Mouse (Mus musculus): ENCODE measurements around the gene Esr1. TPM values are rescaled to one million over a fixed set of nuclear protein-coding genes. Genes with fewer than 3 reads are reported as not detected.
"Not testable (repeated sequence)": the region's sequence is repeated elsewhere in the genome, so short reads cannot be mapped to it uniquely, and the experiment has no call there.

Esr1 gene
- polyA plus RNA-seq, 1 experiment = 5.7 TPM

GRCm38 (mm10) chr10:4604527-4605209, 6.7 kb upstream of the Esr1 start:
- Histone ChIP-seq H3K27ac (ENCODE audit: control insufficient read depth, insufficient read depth, low read depth, low read length, poor library complexity) (no peak overlapping the region), H3K4me3 (replicated peaks; ENCODE audit: control insufficient read depth, low read depth, low read length) (no peak overlapping the region), H3K4me1 (ENCODE audit: control insufficient read depth, insufficient read depth, low read length) (no peaks in the 10 kb centered on the region)
- TF ChIP-seq CTCF (IDR thresholded peaks at IDR 0.05; ENCODE audit: control insufficient read depth, insufficient read depth, low read length) = no peak
- 45% methylated on average over 4 of the region's 4 CpGs for WGBS

GRCm38 (mm10) chr10:4610234-4610633, 1.2 kb upstream of the Esr1 start:
- Histone ChIP-seq H3K27ac (ENCODE audit: control insufficient read depth, insufficient read depth, low read depth, low read length, poor library complexity) (no peak overlapping the region), H3K4me1 (ENCODE audit: control insufficient read depth, insufficient read depth, low read length) (no peaks in the 10 kb centered on the region), H3K4me3 (replicated peaks; ENCODE audit: control insufficient read depth, low read depth, low read length) (no peak overlapping the region)
- WGBS = 70% methylated on average over 2 of the region's 2 CpGs
- no peak for TF ChIP-seq POLR2A (IDR thresholded peaks at IDR 0.05; ENCODE audit: borderline replicate concordance, control insufficient read depth, low read depth, low read length)

DNA sequence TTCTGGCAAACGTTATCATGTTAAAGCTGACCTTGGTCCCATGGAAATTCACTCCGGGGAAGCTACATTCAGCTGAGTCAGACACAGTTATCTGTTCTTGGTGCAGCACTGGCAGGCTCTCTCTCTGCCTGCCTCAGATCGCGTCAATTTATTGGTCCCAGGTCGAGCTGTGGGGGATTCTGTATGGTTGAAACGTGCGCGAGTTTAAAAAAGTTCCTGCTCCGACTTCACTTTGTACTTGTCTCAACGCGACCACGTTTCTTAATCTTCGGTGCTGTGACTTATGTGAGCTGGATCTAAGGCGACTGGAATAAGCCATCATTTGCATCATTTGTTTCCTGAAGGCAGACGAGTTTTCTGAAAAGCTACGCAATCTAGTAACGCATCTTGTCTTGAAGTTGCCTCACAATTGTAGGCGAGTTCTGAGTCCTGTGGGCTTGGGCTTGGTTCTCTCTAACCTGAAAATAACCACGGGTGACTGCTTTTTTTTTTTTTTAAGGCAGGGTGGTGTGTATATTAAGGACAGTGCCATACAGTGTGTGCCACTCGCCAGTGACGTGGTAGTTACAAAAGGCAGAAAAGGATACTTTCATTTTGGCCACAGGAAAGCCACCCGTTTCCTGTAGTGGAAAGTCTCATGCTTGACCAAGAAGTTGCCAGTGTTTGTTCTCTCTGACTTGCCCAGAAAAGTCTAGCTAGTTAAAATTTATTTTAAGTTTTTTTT, 1.1 kb downstream of the Esr1 start:
- Histone ChIP-seq H3K27ac (ENCODE audit: control insufficient read depth, insufficient read depth, low read depth, low read length, poor library complexity) (peak overlapping the region; percentile 84), H3K4me3 (replicated peaks; ENCODE audit: control insufficient read depth, low read depth, low read length) (peak overlapping the region; percentile 68), H3K4me1 (ENCODE audit: control insufficient read depth, insufficient read depth, low read length) (no peaks in the 10 kb centered on the region; the same call in 1 of the 2 replicates)
- TF ChIP-seq POLR2A (IDR thresholded peaks at IDR 0.05; ENCODE audit: borderline replicate concordance, control insufficient read depth, low read depth, low read length) (no peak), CTCF (IDR thresholded peaks at IDR 0.05; ENCODE audit: control insufficient read depth, insufficient read depth, low read length) (no peak)
- WGBS = 1% methylated on average over 22 of the region's 22 CpGs

- Histone ChIP-seq H3K27ac (ENCODE audit: control insufficient read depth, insufficient read depth, low read depth, low read length, poor library complexity) (no peak overlapping the region), H3K4me3 (replicated peaks; ENCODE audit: control insufficient read depth, low read depth, low read length) (no peak overlapping the region), H3K4me1 (ENCODE audit: control insufficient read depth, insufficient read depth, low read length) (no peaks in the 10 kb centered on the region; the same call in 1 of the 2 replicates)
- WGBS = 10% methylated on average over 2 of the region's 2 CpGs
- TF ChIP-seq POLR2A (IDR thresholded peaks at IDR 0.05; ENCODE audit: borderline replicate concordance, control insufficient read depth, low read depth, low read length) (no peak), CTCF (IDR thresholded peaks at IDR 0.05; ENCODE audit: control insufficient read depth, insufficient read depth, low read length) (no peak)
Measured at GRCm38 (mm10) chr10:4618026-4618425, 6.6 kb downstream of the Esr1 start.

- Histone ChIP-seq H3K27ac (ENCODE audit: control insufficient read depth, insufficient read depth, low read depth, low read length, poor library complexity) (no peak overlapping the region; the same call in 1 of the 2 replicates), H3K4me1 (ENCODE audit: control insufficient read depth, insufficient read depth, low read length) (no peaks in the 10 kb centered on the region; the same call in 1 of the 2 replicates), H3K4me3 (replicated peaks; ENCODE audit: control insufficient read depth, low read depth, low read length) (no peak overlapping the region)
- TF ChIP-seq CTCF (IDR thresholded peaks at IDR 0.05; ENCODE audit: control insufficient read depth, insufficient read depth, low read length) (no peak), POLR2A (IDR thresholded peaks at IDR 0.05; ENCODE audit: borderline replicate concordance, control insufficient read depth, low read depth, low read length) (no peak)
- WGBS = 48% methylated on average over 5 of the region's 5 CpGs
Measured at GRCm38 (mm10) chr10:4618686-4619085, 7.3 kb downstream of the Esr1 start.

DNA sequence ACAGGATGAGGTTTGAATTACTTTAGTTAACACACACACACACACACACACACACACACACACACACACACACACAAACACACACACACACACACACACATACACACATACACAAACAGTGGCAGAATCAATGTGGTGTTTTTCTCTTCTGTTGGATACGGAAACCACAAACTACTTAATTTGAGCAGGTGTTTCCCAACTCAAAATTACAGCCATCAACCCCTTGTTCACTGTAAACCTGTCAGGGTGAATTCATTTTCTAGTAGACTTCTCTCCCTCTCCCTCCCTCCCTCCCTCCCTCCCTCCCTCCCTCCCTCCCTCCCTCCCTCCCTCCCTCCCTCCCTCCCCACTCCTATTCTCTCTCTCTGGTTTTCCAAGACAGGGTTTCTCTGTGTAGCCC, 8.0 kb downstream of the Esr1 start:
- not testable (repeated sequence) for H3K4me3 ChIP-seq (replicated peaks; ENCODE audit: control insufficient read depth, low read depth, low read length); H3K27ac ChIP-seq (ENCODE audit: control insufficient read depth, insufficient read depth, low read depth, low read length, poor library complexity); H3K4me1 ChIP-seq (ENCODE audit: control insufficient read depth, insufficient read depth, low read length)
- WGBS = 26% methylated on average over 1 of the region's 1 CpGs

DNA sequence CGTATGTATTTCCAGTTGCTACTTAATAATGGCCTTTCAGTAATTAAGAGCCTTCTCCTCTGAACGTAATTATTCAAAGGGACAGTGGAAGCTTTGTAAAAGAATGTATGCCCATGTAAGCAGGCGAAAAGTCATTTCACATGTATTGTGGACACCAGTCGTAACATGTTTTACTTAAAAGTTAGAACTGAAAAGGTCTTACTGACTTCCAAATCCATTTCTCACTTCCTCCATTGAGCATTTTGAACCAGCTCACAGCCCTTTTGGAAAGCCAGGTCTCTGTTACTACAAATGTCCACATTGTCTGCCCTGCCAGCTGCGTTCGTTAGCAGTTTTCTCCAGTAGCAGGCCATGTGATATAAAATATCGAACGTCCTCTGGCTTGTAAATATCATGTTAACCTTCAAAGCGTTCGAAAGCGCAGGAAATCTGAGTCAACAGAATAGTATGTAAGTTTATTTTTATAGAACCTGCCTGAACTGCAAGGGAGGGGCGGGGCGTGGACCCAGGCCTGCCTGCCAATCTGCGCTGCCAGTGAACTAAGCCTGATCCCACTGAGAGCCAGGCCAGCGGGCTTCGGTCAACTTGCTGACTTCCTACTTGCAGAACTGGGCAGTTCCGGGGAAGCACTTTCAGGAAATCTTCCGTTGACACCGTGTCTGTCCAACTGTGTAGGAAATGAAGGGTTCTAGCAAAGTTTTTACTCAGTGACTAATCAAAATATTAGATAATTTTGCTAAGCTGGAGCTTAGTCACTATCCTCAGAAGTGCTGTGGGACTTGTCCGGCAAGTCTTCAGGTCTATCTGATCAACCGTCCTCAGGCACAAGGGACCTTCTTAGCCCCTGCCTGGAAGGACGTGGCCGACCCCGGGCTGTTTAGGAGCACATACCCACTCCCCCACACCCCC, 9.5 kb downstream of the Esr1 start:
- 19% methylated on average over 24 of the region's 24 CpGs for WGBS
- H3K4me1 ChIP-seq (ENCODE audit: control insufficient read depth, insufficient read depth, low read length) = no peaks in the 10 kb centered on the region; the same call in 1 of the 2 replicates
- H3K27ac ChIP-seq (ENCODE audit: control insufficient read depth, insufficient read depth, low read depth, low read length, poor library complexity) = peak overlapping the region; percentile 57
- H3K4me3 ChIP-seq (replicated peaks; ENCODE audit: control insufficient read depth, low read depth, low read length) = no peak overlapping the region
- no peak for TF ChIP-seq POLR2A (IDR thresholded peaks at IDR 0.05; ENCODE audit: borderline replicate concordance, control insufficient read depth, low read depth, low read length)
- TF ChIP-seq CTCF (IDR thresholded peaks at IDR 0.05; ENCODE audit: control insufficient read depth, insufficient read depth, low read length) = no peak

DNA sequence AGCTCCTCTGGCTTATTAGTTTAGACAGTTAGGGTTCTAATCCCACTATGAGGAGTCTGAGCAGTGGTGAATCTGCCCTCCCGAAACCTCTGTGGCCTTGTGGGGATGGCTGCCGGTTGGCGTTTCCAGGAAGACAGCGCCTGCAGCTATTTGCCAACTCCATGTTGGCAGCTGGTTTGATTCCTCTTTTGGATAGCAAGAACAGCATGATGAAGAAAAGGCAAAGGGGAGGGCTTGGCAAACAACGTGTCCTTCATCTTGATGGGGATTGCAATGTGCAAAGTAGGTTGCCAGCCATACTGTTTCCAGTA, 10.1 kb downstream of the Esr1 start:
- H3K4me3 ChIP-seq (replicated peaks; ENCODE audit: control insufficient read depth, low read depth, low read length) = no peak overlapping the region
- WGBS = 26% methylated on average over 5 of the region's 5 CpGs
- TF ChIP-seq CTCF (IDR thresholded peaks at IDR 0.05; ENCODE audit: control insufficient read depth, insufficient read depth, low read length) (no peak), POLR2A (IDR thresholded peaks at IDR 0.05; ENCODE audit: borderline replicate concordance, control insufficient read depth, low read depth, low read length) (no peak)
- H3K4me1 ChIP-seq (ENCODE audit: control insufficient read depth, insufficient read depth, low read length) = no peaks in the 10 kb centered on the region; the same call in 1 of the 2 replicates
- peak overlapping the region; percentile 57 for H3K27ac ChIP-seq (ENCODE audit: control insufficient read depth, insufficient read depth, low read depth, low read length, poor library complexity)

All from bone marrow, adult 2 months (tissue).